Mouse (Mus musculus) ES-E14 (cell line): Measurements from ENCODE around the gene Gemin6. TPM values are rescaled to one million over a fixed set of nuclear protein-coding genes. Genes with fewer than 3 reads are reported as not detected.
"Not testable (repeated sequence)": the region's sequence is repeated elsewhere in the genome, so short reads cannot be mapped to it uniquely, and the experiment has no call there.

ENCODE experiments used
- DNase-seq: peaks from one replicate; pipeline ENCODE4 v3.0.0-alpha.2; 2013; ENCODE audit warnings: low read depth, low spot score
- H3K27ac ChIP-seq: 2 replicates; pipeline ENCODE4 v1.5.1; 2012; ENCODE audit warnings: low read depth, mild to moderate bottlenecking, low read length, moderate library complexity, mixed read lengths; ENCODE audit not compliant: poor library complexity, insufficient read depth, severe bottlenecking
- H3K36me3 ChIP-seq: 2 replicates; pipeline ENCODE4 v1.6.1; 2012; ENCODE audit warnings: mild to moderate bottlenecking, low read length, moderate library complexity, mixed read lengths; ENCODE audit not compliant: control insufficient read depth, poor library complexity, insufficient read depth, severe bottlenecking
- H3K4me1 ChIP-seq, 2 experiments: fragments of 150-350 bp in 1 of 2; sonication (generic) in 1 of 2; 2 replicates each; pipeline ENCODE4 v1.6.1; 2012; ENCODE audit warnings: low read length in 2 of 2, mild to moderate bottlenecking in 1 of 2, mixed read lengths in 1 of 2; ENCODE audit not compliant: control insufficient read depth in 2 of 2, insufficient read depth in 2 of 2, poor library complexity in 1 of 2
- H3K4me3 ChIP-seq, 2 experiments: fragments of 150-350 bp in 1 of 2; sonication (generic) in 1 of 2; 2 replicates each; pipeline ENCODE4 v1.5.1; 2012; ENCODE audit warnings: low read length in 2 of 2, low read depth in 1 of 2, mild to moderate bottlenecking in 1 of 2, mixed read lengths in 1 of 2; ENCODE audit not compliant: insufficient read depth in 1 of 2, poor library complexity in 1 of 2, severe bottlenecking in 1 of 2
- H3K9ac ChIP-seq: 2 replicates; pipeline ENCODE4 v1.6.1; 2012; ENCODE audit warnings: low read depth, mild to moderate bottlenecking, low read length, mixed read lengths; ENCODE audit not compliant: poor library complexity, insufficient read depth, severe bottlenecking
- H3K9me3 ChIP-seq: fragments of 150-350 bp; sonication (generic); 2 replicates; pipeline ENCODE4 v1.6.1; 2012; ENCODE audit warnings: low read depth, mild to moderate bottlenecking, low read length; ENCODE audit not compliant: control insufficient read depth, insufficient read depth
- CHD2 ChIP-seq: IDR thresholded peaks from 2 replicates; pipeline ENCODE4 v1.6.1; 2014; ENCODE audit warnings: mild to moderate bottlenecking, low read depth, low read length, inconsistent platforms
- HCFC1 ChIP-seq: IDR thresholded peaks from 2 replicates; pipeline ENCODE4 v1.6.1; 2012; ENCODE audit warnings: low read length, inconsistent platforms, borderline replicate concordance; ENCODE audit not compliant: insufficient read depth
- MAFK ChIP-seq: IDR thresholded peaks from 2 replicates; pipeline ENCODE4 v1.6.1; 2014; ENCODE audit warnings: mild to moderate bottlenecking, low read depth, low read length, inconsistent platforms; ENCODE audit not compliant: insufficient read depth
- ZC3H11A ChIP-seq: IDR thresholded peaks from 2 replicates; pipeline ENCODE4 v1.6.1; 2012; ENCODE audit warnings: low read depth, mild to moderate bottlenecking, inconsistent platforms, low read length, borderline replicate concordance
- ZNF384 ChIP-seq: IDR thresholded peaks from 2 replicates; pipeline ENCODE4 v1.6.1; 2012; ENCODE audit warnings: low read depth, low read length, inconsistent platforms
- in situ Hi-C, 2 experiments: fragments of 600-800 bp; cut with MboI; formaldehyde crosslinking; loops; one replicate each; pipeline ENCODE4 v1.15.1; 2025; ENCODE audit warnings: low sequenced_read_pairs in 2 of 2, inconsistent platforms in 1 of 2; ENCODE audit not compliant: unreplicated experiment in 2 of 2
- total RNA-seq: library from RNA; depleted of rRNA; stranded (reverse); fragments of 300-350 nt; gene quantifications from 2 replicates; pipeline ENCODE4 v1.2.3, GENCODE M21; 2012

Gemin6 gene
- total RNA-seq, 1 experiment: 45.4 TPM

- H3K9ac ChIP-seq: no peak overlapping the region
- no peak overlapping the region for H3K4me3 ChIP-seq
- no peaks in the 10 kb centered on the region for H3K4me1 ChIP-seq
- no peak overlapping the region for H3K27ac ChIP-seq
- no peaks in the 10 kb centered on the region for H3K36me3 ChIP-seq
- in situ Hi-C loops: no loop called here
- H3K9me3 ChIP-seq: no peaks in the 10 kb centered on the region
- TF ChIP-seq HCFC1 (no peak), ZC3H11A (no peak), ZNF384 (no peak), CHD2 (no peak), MAFK (no peak)
- no peak for DNase-seq
These were observed 4.1 kb upstream of the Gemin6 start for GRCm38 (mm10) chr17:80220131-80220530.

GRCm38 (mm10) chr17:80221202-80221601, 3.0 kb upstream of the Gemin6 start:
- no peak for DNase-seq
- Histone ChIP-seq H3K9me3 (no peaks in the 10 kb centered on the region), H3K27ac (no peak overlapping the region), H3K4me3 (no peak overlapping the region), H3K9ac (no peak overlapping the region), H3K4me1 (no peaks in the 10 kb centered on the region), H3K36me3 (no peaks in the 10 kb centered on the region)
- TF ChIP-seq HCFC1 (no peak), ZNF384 (no peak), MAFK (no peak), CHD2 (no peak), ZC3H11A (no peak)
- in situ Hi-C loops: no loop called here

GRCm38 (mm10) chr17:80221890-80222628, 2.2 kb upstream of the Gemin6 start:
- Histone ChIP-seq H3K27ac (no peak overlapping the region), H3K9me3 (no peaks in the 10 kb centered on the region), H3K4me3 (no peak overlapping the region), H3K9ac (no peak overlapping the region), H3K4me1 (no peaks in the 10 kb centered on the region), H3K36me3 (no peaks in the 10 kb centered on the region)
- no peak for DNase-seq
- TF ChIP-seq MAFK (no peak), ZNF384 (no peak), CHD2 (no peak), ZC3H11A (no peak), HCFC1 (no peak)
- in situ Hi-C loops: no loop called here

DNA sequence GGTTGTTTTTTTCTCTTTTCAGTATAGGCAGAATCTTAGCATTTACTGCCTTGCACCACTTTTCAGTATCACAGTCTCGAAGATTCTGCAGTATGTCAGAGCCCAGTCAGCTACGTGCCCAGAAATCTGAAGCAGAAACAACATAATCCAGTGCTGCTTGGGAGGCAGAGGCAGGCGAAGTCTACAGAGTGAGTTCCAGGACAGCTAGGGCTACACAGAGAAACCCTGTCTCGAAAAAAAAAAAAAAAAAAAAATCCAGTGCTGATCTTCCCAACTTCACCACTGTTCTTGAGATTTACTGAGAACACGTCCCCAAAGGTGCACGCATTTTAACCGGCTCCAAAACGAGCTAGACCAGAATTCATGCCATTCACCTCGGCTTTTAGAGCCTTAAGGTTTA, 412 bp upstream of the Gemin6 start:
- no peak for DNase-seq
- no peaks in the 10 kb centered on the region for H3K9me3 ChIP-seq
- in situ Hi-C loops: no loop called here
- H3K4me3 ChIP-seq: peak overlapping the region; percentile 79 to 85
- peaks cover 3% of the 10 kb centered on the region for H3K36me3 ChIP-seq
- TF ChIP-seq CHD2 (no peak), ZNF384 (peak; percentile 83), MAFK (no peak)
- peak overlapping the region; percentile 77; the same call in 1 of the 2 replicates for H3K9ac ChIP-seq
- H3K4me1 ChIP-seq: no peaks in the 10 kb centered on the region
- peak overlapping the region; percentile 46; the same call in 1 of the 2 replicates for H3K27ac ChIP-seq

DNA sequence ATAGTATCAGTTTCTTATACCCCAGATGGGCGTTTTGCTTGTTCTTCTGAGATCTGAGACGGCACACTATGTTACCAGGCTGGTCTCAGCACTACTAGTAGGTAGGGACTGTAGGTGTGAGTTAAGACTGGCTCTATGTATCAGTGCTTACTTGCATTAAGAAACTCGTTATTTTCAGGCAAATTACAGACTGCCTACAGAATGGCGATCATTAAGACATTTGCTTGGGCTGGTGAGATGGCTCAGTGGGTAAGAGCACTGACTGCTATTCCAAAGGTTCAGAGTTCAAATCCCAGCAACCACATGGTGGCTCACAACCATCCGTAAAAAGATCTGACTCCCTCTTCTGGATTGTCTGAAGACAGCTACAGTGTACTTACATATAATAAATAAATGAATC, 901 bp downstream of the Gemin6 start:
- DNase-seq, H3K36me3 ChIP-seq, in situ Hi-C loops, H3K4me1 ChIP-seq, H3K27ac ChIP-seq, H3K9me3 ChIP-seq: not testable (repeated sequence)
- Histone ChIP-seq H3K4me3 (peak overlapping the region; percentile 79 to 85), H3K9ac (peak overlapping the region; percentile 97; the same call in 1 of the 2 replicates)
